In the genomic region with DNA sequence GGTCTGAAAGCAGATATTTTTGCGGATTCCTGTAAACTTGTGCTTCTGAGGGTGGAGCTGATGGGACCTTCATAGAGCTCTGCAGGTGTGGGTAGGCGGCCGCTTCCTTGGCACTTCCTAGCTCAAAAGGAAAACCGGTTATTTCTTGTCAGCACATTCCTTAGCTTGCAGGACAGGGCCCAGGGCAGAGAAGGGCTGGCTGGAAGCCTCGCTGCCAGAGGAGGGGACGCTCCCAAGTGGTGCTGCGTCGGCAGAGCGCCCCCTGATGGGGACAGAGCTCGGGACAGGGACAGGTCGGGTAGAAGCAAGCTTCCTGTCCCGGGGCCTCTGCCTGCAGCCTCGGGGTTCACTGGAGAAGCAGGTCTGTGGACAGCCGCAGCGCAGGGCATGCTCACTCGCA, we compare ENCODE assay signal across 7 mouse cellular contexts. TPM values are rescaled to one million over a fixed set of nuclear protein-coding genes. Genes with fewer than 3 reads are reported as not detected.
DNase-seq lines count a peak whose midpoint lies in the region; ATAC-seq lines count a peak whose summit lies in the region.

No protein-coding gene starts in this region.

- 26% methylated on average over 16 of the region's 16 CpGs for WGBS in forebrain, embryonic 14.5 days
- WGBS in kidney, embryonic 16.5 days = 26% methylated on average over 16 of the region's 16 CpGs

- H3K27ac ChIP-seq in forebrain, embryonic 14.5 days (ENCODE audit: low read depth, low read length) = peak overlapping the region; percentile 49
- H3K27ac ChIP-seq in kidney, embryonic 16.5 days (ENCODE audit: low read length) = no peak overlapping the region

- no peak for ATAC-seq in forebrain, embryonic 14.5 days
- peak; percentile 71 for ATAC-seq in kidney, embryonic 16.5 days (ENCODE audit: low FRiP score, low TSS enrichment)

- intact Hi-C loops in left cerebral cortex, postnatal 4 days (cut with DNase I) = no loop called here

- H3K4me1 ChIP-seq in forebrain, embryonic 14.5 days (ENCODE audit: control insufficient read depth, insufficient read depth, low read length) = peaks cover 16% of the 10 kb centered on the region
- H3K4me1 ChIP-seq in kidney, embryonic 16.5 days (ENCODE audit: insufficient read depth, low read length) = no peaks in the 10 kb centered on the region

- no peaks in the 10 kb centered on the region for H3K9me3 ChIP-seq in forebrain, embryonic 14.5 days (replicated peaks; ENCODE audit: control insufficient read depth, low read length)
- no peaks in the 10 kb centered on the region for H3K9me3 ChIP-seq in kidney, embryonic 16.5 days (ENCODE audit: low read length)

- no peak overlapping the region for H3K4me2 ChIP-seq in forebrain, embryonic 14.5 days (ENCODE audit: low read length)
- H3K4me2 ChIP-seq in kidney, embryonic 16.5 days (replicated peaks; ENCODE audit: low read depth, low read length) = 0 out of 2 replicates have a peak overlapping the region, but pooled peaks have one; percentile 14

- H3K36me3 ChIP-seq in forebrain, embryonic 14.5 days (ENCODE audit: control insufficient read depth, insufficient read depth, low read length) = peaks cover 7% of the 10 kb centered on the region
- no peaks in the 10 kb centered on the region for H3K36me3 ChIP-seq in kidney, embryonic 16.5 days (ENCODE audit: insufficient read depth, low read length)

- H3K27me3 ChIP-seq in forebrain, embryonic 14.5 days (replicated peaks; ENCODE audit: control insufficient read depth, insufficient read depth, low read length) = no peaks in the 10 kb centered on the region
- H3K27me3 ChIP-seq in kidney, embryonic 16.5 days (ENCODE audit: insufficient read depth, low read length) = no peaks in the 10 kb centered on the region

- H3K9ac ChIP-seq in forebrain, embryonic 14.5 days (ENCODE audit: low read length) = no peak overlapping the region
- H3K9ac ChIP-seq in kidney, embryonic 16.5 days (replicated peaks; ENCODE audit: low read length) = no peak overlapping the region

- no peak overlapping the region for H3K4me3 ChIP-seq in forebrain, embryonic 14.5 days (ENCODE audit: low read depth, low read length)
- H3K4me3 ChIP-seq in kidney, embryonic 16.5 days (ENCODE audit: low read length) = no peak overlapping the region

- DNase-seq in left cerebral cortex, postnatal 4 days = peak; percentile 49
- no peak for DNase-seq in left cerebral cortex, adult 18-20 months (ENCODE audit: low spot score in 2 of 2)
- peak; percentile 18 to 29 for DNase-seq in adrenal gland, postnatal 4 days (ENCODE audit: low spot score in 2 of 2)
- DNase-seq in forebrain, embryonic 14.5 days (ENCODE audit: low spot score) = peak; percentile 21
- peak; percentile 54 for DNase-seq in mesoderm, embryonic 11.5 days (ENCODE audit: low read depth, low spot score)
- DNase-seq in thymus, postnatal 4 days = peak; percentile 71

RNA-seq across cellular contexts. Expression of a gene that starts 6.2 kb away (rescaled TPM):
- not detected for total RNA-seq in left cerebral cortex, postnatal 4 days (2021)
- total RNA-seq in left cerebral cortex, adult 18-20 months (2021) = not detected
- total RNA-seq in adrenal gland, postnatal 4 days (2021) = under 1 TPM; 0.31 to 0.42 TPM
- 0.41 TPM in 1 of 2 replicates, not detected in the other for polyA plus RNA-seq in forebrain, embryonic 14.5 days (2014; fragmentation: Nextera tagmentation; extraction: Ambion mirVana)
- 0.55 and 0.64 TPM in 2 replicates for polyA plus RNA-seq in kidney, embryonic 16.5 days (2015; fragmentation: Nextera tagmentation; extraction: Ambion mirVana)

RNA-seq across cellular contexts. Expression of a gene that starts 28.1 kb away (rescaled TPM):
- 100 to 1,000 TPM; 202 to 204 TPM for total RNA-seq in left cerebral cortex, postnatal 4 days (2021)
- total RNA-seq in left cerebral cortex, adult 18-20 months (2021) = 100 to 1,000 TPM; 167 to 177 TPM
- total RNA-seq in adrenal gland, postnatal 4 days (2021) = 100 to 1,000 TPM; 194 to 202 TPM
- 63.1 and 79.1 TPM in 2 replicates for polyA plus RNA-seq in forebrain, embryonic 14.5 days (2014; fragmentation: Nextera tagmentation; extraction: Ambion mirVana)
- 82.3 and 83.0 TPM in 2 replicates for polyA plus RNA-seq in kidney, embryonic 16.5 days (2015; fragmentation: Nextera tagmentation; extraction: Ambion mirVana)

RNA-seq across cellular contexts. Expression of a gene that starts 32.3 kb away (rescaled TPM):
- total RNA-seq in left cerebral cortex, postnatal 4 days (2021) = 10 to 100 TPM; 11.3 to 11.5 TPM
- total RNA-seq in left cerebral cortex, adult 18-20 months (2021) = 10 to 100 TPM; 16.8 to 17.7 TPM
- 10 to 100 TPM; 18.6 to 18.8 TPM for total RNA-seq in adrenal gland, postnatal 4 days (2021)
- polyA plus RNA-seq in forebrain, embryonic 14.5 days (2014; fragmentation: Nextera tagmentation; extraction: Ambion mirVana) = 6.3 TPM in 2 replicates
- polyA plus RNA-seq in kidney, embryonic 16.5 days (2015; fragmentation: Nextera tagmentation; extraction: Ambion mirVana) = 5.7 and 6.2 TPM in 2 replicates

RNA-seq across cellular contexts. Expression of a gene that starts 47.8 kb away (rescaled TPM):
- 1 to 10 TPM; 6.3 to 6.9 TPM for total RNA-seq in left cerebral cortex, postnatal 4 days (2021)
- 1 to 10 TPM; 3.9 to 4.7 TPM for total RNA-seq in left cerebral cortex, adult 18-20 months (2021)
- 10 to 100 TPM; 16.7 to 18.7 TPM for total RNA-seq in adrenal gland, postnatal 4 days (2021)
- polyA plus RNA-seq in forebrain, embryonic 14.5 days (2014; fragmentation: Nextera tagmentation; extraction: Ambion mirVana) = 1.3 and 1.4 TPM in 2 replicates
- 6.0 and 7.7 TPM in 2 replicates for polyA plus RNA-seq in kidney, embryonic 16.5 days (2015; fragmentation: Nextera tagmentation; extraction: Ambion mirVana)

Comparison
In these comparisons a context has a peak if more than half of its experiments do, and no peak if none do; other contexts are left out.
1. DNase-seq: peak in left cerebral cortex, postnatal 4 days (single experiment), adrenal gland, postnatal 4 days (2 of 2), forebrain, embryonic 14.5 days (single experiment), mesoderm, embryonic 11.5 days (single experiment) and thymus, postnatal 4 days (single experiment); none in left cerebral cortex, adult 18-20 months (0 of 2).